Mouse (Mus musculus): ENCODE data around the gene Vti1a. TPM values are rescaled to one million over a fixed set of nuclear protein-coding genes. Genes with fewer than 3 reads are reported as not detected.

The Vti1a gene
- polyA plus RNA-seq, 1 experiment from 2014 or later: 33.7 TPM

DNA sequence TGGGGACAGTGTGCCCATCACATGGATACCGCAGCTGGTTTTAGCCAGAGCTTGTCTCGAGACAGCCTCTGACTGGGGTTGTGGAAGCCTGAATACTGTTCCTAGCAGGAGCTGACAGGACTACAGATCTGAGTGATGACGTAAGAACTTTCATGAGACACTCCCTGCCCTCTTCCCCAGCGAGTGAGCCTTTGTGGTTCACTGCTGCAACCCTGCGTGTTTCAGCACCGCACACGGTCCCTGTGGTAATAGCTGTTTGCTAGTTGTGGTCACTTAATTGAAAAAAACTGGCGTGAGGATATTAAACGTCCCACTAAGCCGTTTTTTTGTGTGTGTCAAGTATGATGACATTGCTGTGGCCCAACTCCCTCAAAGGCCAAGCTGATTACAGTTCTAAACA is 232.6 kb downstream of the Vti1a start:
- Histone ChIP-seq H3K27ac (replicated peaks) (no peak overlapping the region), H3K4me2 (no peak overlapping the region), H3K27me3 (replicated peaks) (peaks cover 25% of the 10 kb centered on the region), H3K9ac (replicated peaks) (no peak overlapping the region), H3K4me1 (no peaks in the 10 kb centered on the region), H3K36me3 (no peaks in the 10 kb centered on the region), H3K9me3 (replicated peaks) (no peaks in the 10 kb centered on the region), H3K4me3 (replicated peaks) (no peak overlapping the region)
- no peak for ATAC-seq (ENCODE audit: low FRiP score)
- 75% methylated on average over 10 of the region's 10 CpGs for WGBS

DNA sequence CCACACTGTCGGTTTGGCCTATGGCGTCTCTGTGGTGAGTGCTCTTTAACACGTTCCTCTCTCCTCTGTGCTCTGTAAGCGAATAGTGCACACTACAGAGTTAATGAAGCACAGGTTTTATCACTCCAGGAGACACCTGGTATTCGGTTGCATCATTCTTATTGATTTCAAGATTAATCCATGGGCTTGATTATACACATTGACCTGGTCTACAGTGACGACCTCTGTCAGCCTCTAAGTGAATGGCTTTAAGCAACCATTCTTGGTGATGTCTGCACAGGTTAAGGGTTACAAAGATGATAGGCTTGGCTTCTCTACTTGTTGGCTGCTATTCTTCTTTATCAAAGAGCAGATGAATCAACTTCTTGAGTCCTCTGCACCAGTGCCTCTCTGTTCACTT is 234.1 kb downstream of the Vti1a start:
- no peak for ATAC-seq (ENCODE audit: low FRiP score)
- 87% methylated on average over 6 of the region's 6 CpGs for WGBS
- Histone ChIP-seq H3K9ac (replicated peaks) (no peak overlapping the region), H3K9me3 (replicated peaks) (no peaks in the 10 kb centered on the region), H3K27ac (replicated peaks) (no peak overlapping the region), H3K4me3 (replicated peaks) (no peak overlapping the region), H3K4me2 (no peak overlapping the region), H3K27me3 (replicated peaks) (peaks cover 28% of the 10 kb centered on the region), H3K4me1 (no peaks in the 10 kb centered on the region), H3K36me3 (no peaks in the 10 kb centered on the region)

DNA sequence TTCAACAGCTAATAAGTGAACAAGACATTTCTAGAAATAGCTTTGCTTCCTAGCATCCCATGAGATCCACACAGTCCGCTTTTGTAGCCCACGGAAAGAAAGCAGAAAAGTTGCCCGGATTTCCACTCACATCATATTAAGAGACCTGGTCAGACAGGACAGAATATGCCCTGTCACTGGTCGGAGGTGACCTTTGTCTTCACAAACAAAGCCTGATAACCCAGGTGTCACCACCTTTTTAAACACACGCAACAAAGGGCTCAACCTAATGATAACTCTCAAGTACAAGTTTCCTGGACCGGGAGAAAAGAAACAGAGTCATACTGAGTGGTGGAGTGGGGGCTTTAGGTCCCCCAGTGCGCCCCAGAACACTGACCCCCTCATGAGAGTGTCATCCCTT is 236.2 kb downstream of the Vti1a start:
- WGBS: 78% methylated on average over 7 of the region's 7 CpGs
- no peak overlapping the region for H3K27ac ChIP-seq (replicated peaks)
- peaks cover 6% of the 10 kb centered on the region for H3K4me1 ChIP-seq
- H3K27me3 ChIP-seq (replicated peaks): peaks cover 31% of the 10 kb centered on the region
- H3K9me3 ChIP-seq (replicated peaks): no peaks in the 10 kb centered on the region
- no peak overlapping the region for H3K4me3 ChIP-seq (replicated peaks)
- H3K36me3 ChIP-seq: no peaks in the 10 kb centered on the region
- ATAC-seq (ENCODE audit: low FRiP score): no peak
- H3K9ac ChIP-seq (replicated peaks): no peak overlapping the region
- H3K4me2 ChIP-seq: no peak overlapping the region

DNA sequence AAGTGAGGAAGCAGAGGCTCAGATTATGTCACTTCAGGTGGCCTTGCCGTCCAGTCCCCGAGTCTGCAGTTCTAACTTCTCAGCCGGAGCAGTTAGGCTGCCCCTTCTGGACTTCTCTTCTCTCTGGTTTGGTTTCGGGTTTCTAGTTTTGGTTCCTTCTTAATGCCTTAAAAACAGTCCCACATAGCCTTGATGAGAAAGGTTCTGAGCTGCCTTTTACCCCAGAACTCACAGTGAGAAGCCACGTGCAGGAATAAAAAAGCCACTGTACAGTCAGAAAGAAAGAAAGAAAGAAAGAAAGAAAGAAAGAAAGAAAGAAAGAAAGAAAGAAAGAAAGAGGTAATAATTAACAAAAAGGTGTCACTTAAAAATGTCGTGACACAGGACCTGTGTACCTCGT is 236.8 kb downstream of the Vti1a start:
- no peaks in the 10 kb centered on the region for H3K9me3 ChIP-seq (replicated peaks)
- no peak for ATAC-seq (ENCODE audit: low FRiP score)
- no peak overlapping the region for H3K4me2 ChIP-seq
- H3K27ac ChIP-seq (replicated peaks): no peak overlapping the region
- peaks cover 6% of the 10 kb centered on the region for H3K4me1 ChIP-seq
- no peaks in the 10 kb centered on the region for H3K36me3 ChIP-seq
- peaks cover 31% of the 10 kb centered on the region for H3K27me3 ChIP-seq (replicated peaks)
- WGBS: 70% methylated on average over 7 of the region's 7 CpGs
- H3K4me3 ChIP-seq (replicated peaks): no peak overlapping the region
- H3K9ac ChIP-seq (replicated peaks): no peak overlapping the region

DNA sequence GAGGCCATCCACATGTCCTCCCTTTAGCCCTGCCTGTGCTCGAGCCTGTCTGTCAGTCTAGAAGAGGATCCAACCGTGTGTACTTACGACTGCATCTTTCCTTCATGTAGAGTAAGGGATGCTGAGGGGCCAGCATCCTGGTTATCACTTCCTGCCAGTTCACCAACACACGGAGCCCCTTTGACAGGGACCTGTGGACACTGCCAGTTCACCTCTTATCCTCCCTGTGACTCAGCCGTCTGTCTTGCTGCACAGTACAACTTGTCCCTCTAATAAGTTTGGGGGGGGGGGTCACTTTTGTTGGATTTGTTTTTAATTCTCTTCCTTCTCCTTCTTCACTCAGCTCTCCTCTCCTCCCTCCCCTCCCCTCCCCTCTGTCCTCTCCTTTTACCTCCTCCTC is 238.2 kb downstream of the Vti1a start:
- Histone ChIP-seq H3K4me3 (replicated peaks) (no peak overlapping the region), H3K9me3 (replicated peaks) (no peaks in the 10 kb centered on the region), H3K4me2 (no peak overlapping the region), H3K4me1 (peaks cover 6% of the 10 kb centered on the region), H3K9ac (replicated peaks) (no peak overlapping the region), H3K36me3 (no peaks in the 10 kb centered on the region), H3K27me3 (replicated peaks) (peaks cover 27% of the 10 kb centered on the region), H3K27ac (replicated peaks) (no peak overlapping the region)
- 65% methylated on average over 5 of the region's 5 CpGs for WGBS
- 0 out of 2 replicates have a peak, but pooled peaks have one; percentile 38 for ATAC-seq (ENCODE audit: low FRiP score)

DNA sequence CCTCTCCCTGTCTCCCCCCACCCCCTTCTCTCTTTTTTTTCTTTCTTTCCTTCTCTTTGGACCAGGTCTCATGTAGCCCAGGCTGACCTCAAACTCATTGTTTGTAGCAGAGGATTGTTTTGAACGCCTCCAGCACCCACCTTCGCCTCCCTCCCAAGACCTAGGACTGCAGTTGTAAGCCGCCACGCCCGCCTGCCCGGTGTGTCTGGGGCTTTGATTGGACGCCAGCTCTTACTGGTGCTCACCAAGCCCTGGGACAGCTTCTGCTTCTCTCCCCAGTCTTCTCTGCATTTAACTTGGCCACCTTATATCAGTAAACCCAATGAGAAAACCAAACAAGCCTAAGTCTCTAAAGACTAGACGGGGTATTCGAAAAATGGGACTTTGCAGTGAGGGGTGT is 238.6 kb downstream of the Vti1a start:
- no peaks in the 10 kb centered on the region for H3K36me3 ChIP-seq
- H3K4me2 ChIP-seq: no peak overlapping the region
- H3K9me3 ChIP-seq (replicated peaks): no peaks in the 10 kb centered on the region
- peaks cover 6% of the 10 kb centered on the region for H3K4me1 ChIP-seq
- H3K27ac ChIP-seq (replicated peaks): no peak overlapping the region
- peaks cover 27% of the 10 kb centered on the region for H3K27me3 ChIP-seq (replicated peaks)
- 79% methylated on average over 9 of the region's 9 CpGs for WGBS
- no peak overlapping the region for H3K9ac ChIP-seq (replicated peaks)
- H3K4me3 ChIP-seq (replicated peaks): no peak overlapping the region
- ATAC-seq (ENCODE audit: low FRiP score): no peak

DNA sequence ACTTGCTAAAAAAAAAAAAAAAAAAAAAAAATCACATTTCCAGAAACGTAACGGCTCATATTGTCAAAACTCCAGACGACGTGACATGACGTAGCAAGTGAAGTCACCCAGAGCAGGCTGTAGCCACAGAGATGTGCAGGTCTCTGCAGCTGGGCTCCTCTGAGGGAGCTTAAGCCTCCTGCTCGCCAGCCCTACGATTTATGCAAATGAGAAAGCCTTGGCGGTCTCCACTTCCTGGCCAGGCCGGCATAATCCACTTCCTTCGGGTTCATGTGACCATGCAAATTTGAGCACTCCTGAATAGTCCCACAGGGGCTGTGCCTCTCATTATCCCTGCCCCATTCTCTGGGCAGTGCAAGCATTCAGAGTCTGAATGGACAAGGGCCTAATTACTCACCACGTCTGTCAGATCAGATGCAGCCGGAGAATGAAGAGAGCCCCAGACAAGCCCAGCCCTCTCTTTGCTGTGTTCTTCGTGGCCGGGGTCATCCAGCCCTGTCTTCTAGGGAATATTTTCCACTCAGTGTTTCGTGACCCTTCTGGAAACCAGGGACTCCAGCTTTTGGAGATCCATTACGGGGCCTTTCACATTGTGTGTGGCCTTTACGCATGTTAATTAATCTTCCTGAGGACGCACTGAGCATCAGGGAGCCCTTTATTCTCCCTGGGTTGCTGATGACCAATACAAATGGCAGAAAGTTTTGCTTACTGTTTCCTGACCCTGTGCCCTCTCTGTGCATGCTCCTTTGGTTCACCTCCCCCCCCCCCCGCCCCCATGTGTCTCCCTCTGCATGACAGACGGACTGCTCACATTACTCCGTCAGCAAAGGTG is 240.3 kb downstream of the Vti1a start:
- H3K4me2 ChIP-seq: peak overlapping the region; percentile 46
- no peaks in the 10 kb centered on the region for H3K36me3 ChIP-seq
- H3K27ac ChIP-seq (replicated peaks): 0 out of 2 replicates have a peak overlapping the region, but pooled peaks have one; percentile 56
- no peaks in the 10 kb centered on the region for H3K9me3 ChIP-seq (replicated peaks)
- peaks cover 21% of the 10 kb centered on the region for H3K27me3 ChIP-seq (replicated peaks)
- WGBS: 7% methylated on average over 21 of the region's 21 CpGs
- no peak overlapping the region for H3K4me3 ChIP-seq (replicated peaks)
- no peak overlapping the region for H3K9ac ChIP-seq (replicated peaks)
- H3K4me1 ChIP-seq: peaks cover 6% of the 10 kb centered on the region
- peak; percentile 69 for ATAC-seq (ENCODE audit: low FRiP score)

DNA sequence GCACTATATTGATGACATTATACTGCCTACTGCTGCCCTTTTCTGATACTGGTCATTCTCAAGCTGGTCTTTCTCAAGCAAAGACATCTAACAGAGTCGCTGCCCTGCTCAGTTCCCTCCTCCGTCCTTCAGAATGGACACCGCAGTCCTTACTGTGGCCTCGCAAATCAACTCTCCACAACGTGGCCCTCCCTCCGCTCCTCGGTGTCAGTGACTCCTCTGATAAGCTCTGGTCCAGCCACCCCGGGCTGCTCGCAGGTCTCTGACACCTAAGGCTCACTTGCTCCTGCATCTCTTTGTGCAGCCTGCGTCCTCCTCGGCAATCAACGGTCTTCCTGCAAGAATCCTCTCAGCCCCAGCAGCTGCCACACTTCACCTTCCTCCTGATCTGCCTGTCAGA is 243.2 kb downstream of the Vti1a start:
- ATAC-seq (ENCODE audit: low FRiP score): no peak
- Histone ChIP-seq H3K27me3 (replicated peaks) (peaks cover 6% of the 10 kb centered on the region), H3K4me1 (peaks cover 15% of the 10 kb centered on the region), H3K9ac (replicated peaks) (no peak overlapping the region), H3K9me3 (replicated peaks) (no peaks in the 10 kb centered on the region), H3K4me3 (replicated peaks) (no peak overlapping the region), H3K27ac (replicated peaks) (no peak overlapping the region), H3K36me3 (no peaks in the 10 kb centered on the region), H3K4me2 (no peak overlapping the region)
- WGBS: 84% methylated on average over 12 of the region's 12 CpGs

DNA sequence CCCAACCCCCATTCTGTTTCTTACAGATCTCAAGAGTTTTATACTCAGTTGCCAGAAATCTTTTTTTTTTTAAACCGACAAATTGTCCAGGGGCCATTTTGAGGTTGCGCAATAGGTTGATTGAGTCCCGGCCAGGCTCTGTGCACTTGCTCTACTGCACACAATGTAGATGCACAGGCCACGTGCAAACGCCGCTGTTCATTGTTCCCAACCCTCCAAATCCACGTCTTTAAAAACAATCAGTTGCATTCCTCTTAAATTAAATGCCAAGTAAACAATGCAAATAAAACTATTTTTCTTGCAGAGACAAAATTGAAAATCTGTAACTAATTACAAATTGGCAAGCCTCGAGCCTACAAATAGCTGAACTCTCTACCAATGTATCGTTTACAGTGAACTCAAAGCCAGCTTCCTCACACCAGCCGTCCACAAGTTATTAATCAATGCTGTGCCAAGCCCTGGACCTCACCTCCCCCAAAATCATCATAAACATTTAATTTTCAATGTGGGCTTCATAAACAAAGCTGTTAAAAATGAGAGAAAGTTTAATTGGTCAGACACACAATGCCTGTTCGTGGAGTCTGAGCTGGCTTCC is 244.1 kb downstream of the Vti1a start:
- no peaks in the 10 kb centered on the region for H3K36me3 ChIP-seq
- no peaks in the 10 kb centered on the region for H3K9me3 ChIP-seq (replicated peaks)
- H3K4me1 ChIP-seq: peaks cover 15% of the 10 kb centered on the region
- 77% methylated on average over 11 of the region's 11 CpGs for WGBS
- H3K4me3 ChIP-seq (replicated peaks): no peak overlapping the region
- no peak overlapping the region for H3K9ac ChIP-seq (replicated peaks)
- H3K4me2 ChIP-seq: no peak overlapping the region
- ATAC-seq (ENCODE audit: low FRiP score): no peak
- no peak overlapping the region for H3K27ac ChIP-seq (replicated peaks)
- H3K27me3 ChIP-seq (replicated peaks): peaks cover 5% of the 10 kb centered on the region; the same call in 1 of the 2 replicates

DNA sequence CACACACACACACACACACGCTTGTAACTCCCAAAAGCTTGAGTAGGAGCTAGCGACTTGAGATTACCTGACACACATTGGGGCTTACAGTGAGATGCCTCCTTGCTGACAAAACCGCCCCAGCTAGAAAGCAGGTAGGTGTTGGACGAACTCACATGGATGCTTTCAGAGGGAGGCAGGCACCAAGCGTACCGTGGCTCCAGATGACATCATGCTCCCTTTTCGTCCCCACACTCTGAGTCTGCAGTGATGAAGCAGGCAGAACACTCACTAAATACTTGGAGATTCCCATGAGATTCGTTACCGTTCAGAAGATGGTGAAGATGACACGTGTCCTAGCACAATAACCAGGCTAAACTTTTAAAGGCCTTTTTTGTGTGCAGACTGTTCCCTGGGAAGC is 245.4 kb downstream of the Vti1a start:
- WGBS: 92% methylated on average over 10 of the region's 10 CpGs
- H3K9me3 ChIP-seq (replicated peaks): no peaks in the 10 kb centered on the region
- no peak overlapping the region for H3K4me2 ChIP-seq
- no peak overlapping the region for H3K4me3 ChIP-seq (replicated peaks)
- H3K27me3 ChIP-seq (replicated peaks): peaks cover 3% of the 10 kb centered on the region; the same call in 1 of the 2 replicates
- no peak overlapping the region for H3K9ac ChIP-seq (replicated peaks)
- H3K36me3 ChIP-seq: no peaks in the 10 kb centered on the region
- H3K27ac ChIP-seq (replicated peaks): no peak overlapping the region
- no peak for ATAC-seq (ENCODE audit: low FRiP score)
- H3K4me1 ChIP-seq: peaks cover 10% of the 10 kb centered on the region

DNA sequence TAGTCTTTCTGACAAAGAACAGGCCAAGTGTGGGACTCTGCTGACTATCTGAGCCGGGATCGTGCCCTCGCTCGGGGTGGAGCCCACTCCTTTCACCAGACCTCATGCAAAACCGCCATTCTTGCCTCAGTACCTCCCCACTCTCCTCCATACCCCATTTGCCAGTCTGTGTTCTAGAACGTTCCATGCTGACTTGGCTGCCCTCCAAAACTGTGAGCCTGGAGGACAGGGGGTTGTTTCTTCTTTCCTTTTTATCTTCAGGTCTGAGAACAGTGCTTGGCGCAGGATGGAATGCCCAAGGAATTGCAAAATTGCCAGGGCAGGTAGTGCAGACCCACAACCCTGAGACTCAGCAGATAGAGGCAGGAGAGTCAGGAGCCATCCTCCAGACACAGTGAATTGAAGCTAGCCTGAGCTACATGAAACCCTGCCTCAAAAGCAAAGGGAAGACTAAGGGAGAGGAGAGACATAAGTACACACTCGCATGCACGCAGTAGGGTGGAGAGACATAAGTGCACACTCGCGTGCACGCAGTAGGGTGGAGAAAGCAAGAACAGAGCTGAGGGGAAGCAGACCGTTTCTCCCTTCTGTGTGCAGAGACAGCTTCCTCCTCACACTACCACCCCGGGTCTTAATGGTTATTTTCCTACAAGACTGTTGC is 246.5 kb downstream of the Vti1a start:
- no peak overlapping the region for H3K27ac ChIP-seq (replicated peaks)
- no peaks in the 10 kb centered on the region for H3K9me3 ChIP-seq (replicated peaks)
- H3K4me1 ChIP-seq: 0 out of 2 replicates have a peak, but pooled peaks cover 9% of the 10 kb centered on the region
- WGBS: 88% methylated on average over 14 of the region's 14 CpGs
- H3K9ac ChIP-seq (replicated peaks): no peak overlapping the region
- H3K27me3 ChIP-seq (replicated peaks): peaks cover 6% of the 10 kb centered on the region; the same call in 1 of the 2 replicates
- no peaks in the 10 kb centered on the region for H3K36me3 ChIP-seq
- H3K4me2 ChIP-seq: no peak overlapping the region
- ATAC-seq (ENCODE audit: low FRiP score): no peak
- no peak overlapping the region for H3K4me3 ChIP-seq (replicated peaks)

Data from neural tube, embryonic 15.5 days (tissue).